Mouse (Mus musculus) skeletal muscle tissue, adult 2 months (tissue): ENCODE results near the gene Apbb1ip.

Experiments
- DNase-seq: peaks from one replicate; pipeline ENCODE4 v3.0.0-alpha.2; 2012; ENCODE audit warnings: low read depth, low spot score

Apbb1ip gene

DNA sequence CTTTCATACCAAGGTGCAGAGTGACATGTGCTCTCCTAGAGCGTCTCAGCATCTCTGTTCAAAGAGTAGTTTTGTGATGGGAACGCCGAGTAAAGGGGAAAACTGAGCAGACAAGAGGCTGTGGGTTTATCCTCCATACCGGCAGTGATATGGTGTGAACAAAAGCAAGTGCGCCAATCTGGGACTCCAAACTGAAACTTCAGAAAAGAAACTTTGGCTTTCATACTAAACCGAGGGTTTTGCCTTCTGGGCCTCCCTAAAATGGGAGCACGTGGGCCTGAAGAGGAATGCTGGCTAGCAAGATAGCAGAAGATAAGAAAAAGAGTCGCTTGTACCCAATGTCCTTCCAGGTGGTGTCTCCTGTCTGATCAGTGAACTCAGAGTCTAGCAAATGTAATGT lies 1.3 kb downstream of the Apbb1ip start:
- DNase-seq = no peak

DNA sequence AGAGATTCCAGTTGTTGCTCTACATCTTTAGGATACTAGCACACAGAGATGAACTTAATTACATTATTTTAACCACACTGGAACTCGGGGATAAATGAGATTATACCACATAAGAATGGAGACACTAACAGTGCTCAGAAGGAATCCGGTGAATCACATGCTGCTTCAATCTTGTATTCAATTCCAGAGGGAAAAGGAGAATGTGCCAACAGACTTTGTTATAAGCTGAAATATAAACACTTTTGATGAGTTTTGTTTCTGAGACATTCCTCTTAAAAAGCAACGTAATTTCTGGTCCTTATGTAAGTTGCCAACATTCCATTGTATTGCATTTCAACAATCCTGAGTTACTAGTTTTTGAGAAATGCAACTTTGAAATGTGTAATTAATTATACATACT lies 1.8 kb downstream of the Apbb1ip start:
- DNase-seq = no peak

DNA sequence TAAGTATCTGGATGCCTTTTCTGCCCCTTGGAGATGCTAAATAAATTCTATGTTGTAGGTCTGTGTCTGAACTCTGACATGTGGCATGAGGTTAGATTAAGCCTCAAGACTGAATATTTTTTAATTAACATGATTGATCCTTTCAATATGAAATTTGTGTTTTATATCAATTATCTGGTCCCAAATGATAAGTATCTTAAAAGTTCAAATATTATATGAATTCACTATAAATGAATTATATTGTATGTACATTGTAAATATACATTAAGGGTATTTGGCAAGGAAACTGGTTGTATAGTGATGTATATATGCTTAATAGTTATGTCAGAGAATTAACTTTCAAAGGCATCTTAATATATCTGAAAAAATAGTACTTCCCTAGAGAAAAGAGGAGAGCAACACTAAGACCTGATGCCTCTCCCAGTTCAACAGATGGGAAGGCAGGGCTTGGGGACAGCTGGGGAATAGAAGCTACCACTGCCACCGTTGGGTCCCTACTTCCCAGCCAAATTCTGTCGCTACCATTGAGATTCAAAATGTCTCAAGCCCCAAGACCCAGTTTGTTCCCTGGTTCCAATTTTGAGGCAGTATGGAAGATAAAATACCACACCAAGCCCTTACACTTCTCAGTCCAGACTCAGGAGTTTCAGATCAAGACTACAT lies 2.8 kb downstream of the Apbb1ip start:
- DNase-seq = no peak

DNA sequence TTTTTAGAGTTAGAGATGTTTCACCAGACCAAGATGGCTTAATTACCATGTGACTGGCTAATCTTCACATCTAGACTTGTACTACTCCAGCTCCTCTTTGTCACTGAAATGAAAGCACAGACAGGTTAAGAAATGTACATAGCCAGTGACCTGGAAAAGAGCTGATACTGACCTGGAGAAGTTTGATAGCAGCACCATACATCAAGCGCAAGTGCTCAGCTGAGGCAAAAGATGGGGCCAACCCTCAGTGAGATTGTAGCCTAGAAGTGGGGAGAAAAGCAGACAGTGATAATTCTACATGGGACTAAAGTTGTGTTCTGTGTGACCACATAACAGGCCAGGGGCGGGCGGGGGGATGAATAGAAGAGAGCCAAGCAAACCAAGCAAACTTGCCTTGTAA lies 3.9 kb downstream of the Apbb1ip start:
- DNase-seq = no peak

DNA sequence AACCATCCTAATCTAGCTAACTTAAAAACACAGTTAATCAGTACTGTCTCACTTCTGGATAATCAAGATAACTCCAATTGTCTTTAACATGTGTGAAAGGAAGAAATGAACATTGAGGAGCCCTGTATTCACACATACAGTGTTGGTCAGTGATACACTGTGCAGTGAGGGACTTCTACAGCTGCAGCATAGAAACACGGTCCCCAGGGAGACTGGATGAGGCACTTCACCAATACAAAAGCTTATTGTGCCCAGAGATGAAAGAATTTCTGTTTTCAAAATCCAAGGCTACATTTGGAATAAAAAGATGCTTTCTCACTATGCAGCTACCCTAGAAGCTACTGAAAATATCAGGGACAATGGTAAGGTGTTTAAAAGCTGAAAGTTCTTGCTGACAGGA lies 7.0 kb downstream of the Apbb1ip start:
- DNase-seq = no peak

DNA sequence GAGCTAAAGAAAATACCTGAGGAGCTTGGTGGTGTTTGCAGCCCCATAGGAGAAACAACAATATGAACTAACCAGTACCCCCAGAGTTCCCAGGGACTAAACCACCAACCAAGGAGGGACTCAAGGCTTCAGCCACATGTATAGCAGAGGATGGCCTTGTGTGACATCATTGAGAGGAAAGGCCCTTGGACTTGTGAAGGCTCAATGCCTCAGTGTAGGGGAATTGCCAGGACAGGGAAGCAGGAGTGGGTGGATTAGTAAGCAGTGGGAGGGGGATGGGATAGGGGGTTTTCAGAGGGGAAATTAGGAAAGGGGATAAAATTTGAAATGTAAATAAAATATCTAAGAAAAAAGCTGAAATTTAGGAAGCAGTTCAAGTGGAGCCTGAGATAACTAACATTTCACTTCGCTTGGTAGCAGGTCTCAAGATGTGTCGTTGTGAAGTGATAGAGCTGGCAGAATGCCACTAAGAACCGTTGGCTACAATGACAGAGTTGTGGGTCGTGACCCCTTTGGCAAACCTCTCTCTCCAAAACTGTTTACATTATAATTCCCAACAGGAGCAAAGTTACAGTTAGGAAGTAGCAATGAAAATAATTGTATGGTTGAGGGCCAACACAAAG lies 7.6 kb downstream of the Apbb1ip start:
- no peak for DNase-seq

DNA sequence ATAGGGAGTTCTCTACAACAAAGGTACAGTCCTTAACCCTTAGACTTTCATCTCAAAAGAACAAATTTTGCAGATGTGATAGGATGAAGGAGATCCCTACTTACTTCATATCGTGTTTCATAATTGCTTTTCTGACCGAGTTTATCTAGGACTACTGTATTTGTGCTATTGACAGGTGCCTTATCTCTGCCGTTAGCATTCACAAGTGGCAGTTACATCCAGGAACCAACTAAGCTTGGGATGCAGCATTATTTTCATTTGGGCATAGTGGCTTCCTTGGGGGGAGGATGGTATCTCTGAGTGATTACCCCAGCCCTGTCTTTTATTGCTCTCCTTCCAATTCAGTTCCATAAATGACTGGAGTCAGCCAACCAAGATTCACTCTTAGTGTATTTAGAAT lies 8.2 kb downstream of the Apbb1ip start:
- DNase-seq = no peak

DNA sequence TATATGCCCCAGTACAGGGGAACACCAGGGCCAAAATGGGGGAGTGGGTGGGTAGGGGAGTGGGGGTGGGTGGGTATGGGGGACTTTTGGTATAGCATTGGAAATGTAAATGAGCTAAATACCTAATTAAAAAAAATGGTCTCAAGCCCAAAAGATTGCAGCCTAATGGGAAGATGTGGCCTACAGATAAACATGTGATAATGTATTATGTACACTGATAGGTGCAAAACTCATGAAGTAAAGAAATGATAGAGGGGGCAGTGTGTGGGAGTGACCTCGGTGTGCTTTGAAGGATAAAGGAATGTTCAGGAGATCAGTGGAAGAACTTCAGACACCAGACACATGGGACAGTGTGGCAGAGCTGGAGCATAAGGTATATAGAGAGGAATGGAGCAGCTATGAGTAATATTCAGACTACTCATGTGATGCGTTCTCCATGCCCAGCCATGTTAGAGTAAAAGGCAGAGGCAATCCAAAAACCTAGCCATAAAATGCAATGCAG lies 9.3 kb downstream of the Apbb1ip start:
- no peak for DNase-seq

DNA sequence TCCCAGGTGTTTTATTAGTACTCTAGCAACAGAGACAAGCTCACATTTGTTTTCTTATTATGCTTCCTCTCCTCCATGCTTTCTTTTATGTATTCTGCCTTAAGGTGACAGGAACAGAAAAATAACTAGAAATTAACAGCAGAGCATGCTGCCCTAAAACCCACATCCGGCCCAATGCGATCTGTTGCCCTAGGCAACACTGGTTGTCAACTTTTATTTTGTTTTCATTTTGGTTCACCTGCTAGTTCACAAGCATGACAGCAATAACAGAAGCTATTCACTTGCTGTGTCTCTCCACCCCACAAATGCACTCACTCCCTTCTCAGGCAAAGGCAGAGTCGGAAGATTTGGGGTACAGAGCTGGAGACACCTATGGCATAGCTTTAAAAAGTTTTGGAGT lies 10.3 kb downstream of the Apbb1ip start:
- DNase-seq = no peak

DNA sequence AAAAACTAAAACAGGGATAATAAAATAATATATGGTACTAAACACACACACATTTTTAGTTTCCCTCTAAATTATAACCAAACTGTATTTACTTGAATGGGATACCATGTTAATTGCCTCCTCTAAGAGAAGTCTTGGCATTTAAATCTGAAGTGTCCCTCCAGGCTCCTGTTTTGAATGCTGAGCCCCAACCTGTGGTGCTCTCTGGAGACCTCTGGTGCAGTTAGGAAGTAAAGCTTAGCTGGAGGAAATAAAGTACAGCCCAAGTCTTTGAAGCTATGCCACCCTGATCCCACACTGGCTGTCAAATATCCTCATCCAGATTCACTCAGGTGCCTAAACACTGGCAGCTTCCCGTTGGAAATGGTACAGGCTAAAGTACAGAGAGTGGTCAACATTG lies 10.9 kb downstream of the Apbb1ip start:
- DNase-seq = no peak

DNA sequence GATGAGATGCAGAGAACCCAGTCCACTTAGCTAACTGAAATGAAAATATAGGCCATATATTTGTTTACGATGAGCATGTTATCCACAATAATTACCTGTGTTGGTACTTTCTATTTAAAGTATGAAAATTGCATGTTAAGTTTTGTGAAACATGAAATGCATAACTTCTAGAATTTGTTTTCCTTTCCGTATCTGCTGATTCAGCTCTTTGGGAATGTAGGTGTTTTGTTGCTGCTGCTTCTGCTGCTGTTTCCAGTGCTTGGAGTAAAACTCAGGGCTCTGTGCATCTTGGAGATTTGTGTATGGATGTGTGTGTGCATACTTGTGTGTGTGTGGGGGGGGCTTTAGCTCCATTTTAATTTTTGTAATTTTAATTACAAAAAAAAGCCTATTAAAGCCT lies 14.8 kb downstream of the Apbb1ip start:
- DNase-seq = no peak

DNA sequence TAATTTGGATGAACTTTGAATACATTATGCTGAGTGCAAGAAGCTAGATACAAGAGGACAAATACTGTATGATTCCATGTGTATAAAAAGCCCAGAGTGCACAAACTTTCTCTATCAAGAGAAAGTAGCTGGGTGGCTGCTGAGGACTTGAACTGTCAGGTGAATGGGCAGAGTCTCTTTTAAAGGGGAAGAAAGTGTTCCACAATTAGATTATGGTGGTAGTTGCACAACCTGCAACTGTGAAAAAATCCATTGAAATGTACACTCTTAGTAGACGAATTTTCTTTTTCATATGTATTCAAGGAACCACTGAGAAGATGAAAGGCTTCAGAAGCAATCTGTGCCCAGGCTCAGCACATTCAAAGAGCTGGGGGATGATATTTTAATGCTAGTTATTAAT lies 15.7 kb downstream of the Apbb1ip start:
- DNase-seq = no peak

DNA sequence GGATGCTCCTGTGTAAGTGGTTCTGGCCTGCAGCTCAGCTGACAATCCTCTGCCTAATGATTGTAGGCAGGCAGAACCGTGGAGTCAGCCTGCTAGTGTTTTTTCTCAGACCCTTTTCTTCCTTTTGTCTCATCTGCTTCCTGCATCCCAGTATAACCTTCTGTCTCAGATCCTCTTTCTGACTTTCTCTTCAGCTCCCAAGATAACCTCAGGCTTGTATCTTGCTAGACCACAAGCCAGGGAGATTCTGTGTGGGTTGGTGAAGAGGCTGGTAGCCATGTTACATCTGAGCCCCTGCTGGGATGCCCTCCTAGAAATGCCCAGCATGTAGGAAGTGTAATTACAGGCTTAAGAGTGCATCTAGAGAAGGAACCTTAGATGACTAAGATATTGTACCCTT lies 16.5 kb downstream of the Apbb1ip start:
- DNase-seq = no peak

DNA sequence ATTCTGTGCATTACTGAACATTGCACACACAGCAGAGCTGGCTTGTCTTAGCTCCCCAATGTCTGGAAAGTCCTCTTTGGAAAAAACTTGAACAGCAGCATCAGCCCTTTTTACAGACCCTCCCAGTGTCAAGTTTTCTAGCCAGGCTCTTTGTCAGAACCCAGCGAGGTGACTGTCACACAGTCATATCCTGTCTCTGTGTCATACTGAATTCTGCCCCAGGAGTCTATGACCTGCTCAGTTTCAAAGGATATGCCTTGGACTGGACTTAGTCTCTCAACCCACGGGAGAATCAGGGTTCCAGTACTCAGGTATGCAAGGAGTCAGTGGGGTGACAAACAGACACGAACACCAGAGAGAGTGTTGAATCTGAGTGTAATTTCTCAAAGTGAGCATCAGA lies 21.2 kb downstream of the Apbb1ip start:
- DNase-seq = no peak

DNA sequence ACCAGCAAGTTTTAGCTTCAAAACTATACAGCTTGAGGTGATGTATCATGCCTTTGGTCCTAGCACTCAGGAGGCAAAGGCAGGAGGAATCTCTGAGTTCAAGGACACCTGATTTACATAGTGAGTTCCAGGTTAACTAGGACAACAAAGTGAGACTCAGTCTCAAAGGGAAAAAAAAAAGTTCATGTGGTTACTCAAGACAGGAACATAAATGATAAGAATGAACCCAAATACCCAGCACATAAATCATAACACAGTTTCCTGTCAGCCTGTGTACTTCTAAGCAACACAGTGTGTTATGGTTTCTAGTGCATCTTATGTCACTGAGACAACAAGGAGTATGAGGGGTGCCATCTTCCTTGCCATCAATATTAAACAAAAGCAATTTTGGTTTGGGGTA lies 22.6 kb downstream of the Apbb1ip start:
- no peak for DNase-seq

DNA sequence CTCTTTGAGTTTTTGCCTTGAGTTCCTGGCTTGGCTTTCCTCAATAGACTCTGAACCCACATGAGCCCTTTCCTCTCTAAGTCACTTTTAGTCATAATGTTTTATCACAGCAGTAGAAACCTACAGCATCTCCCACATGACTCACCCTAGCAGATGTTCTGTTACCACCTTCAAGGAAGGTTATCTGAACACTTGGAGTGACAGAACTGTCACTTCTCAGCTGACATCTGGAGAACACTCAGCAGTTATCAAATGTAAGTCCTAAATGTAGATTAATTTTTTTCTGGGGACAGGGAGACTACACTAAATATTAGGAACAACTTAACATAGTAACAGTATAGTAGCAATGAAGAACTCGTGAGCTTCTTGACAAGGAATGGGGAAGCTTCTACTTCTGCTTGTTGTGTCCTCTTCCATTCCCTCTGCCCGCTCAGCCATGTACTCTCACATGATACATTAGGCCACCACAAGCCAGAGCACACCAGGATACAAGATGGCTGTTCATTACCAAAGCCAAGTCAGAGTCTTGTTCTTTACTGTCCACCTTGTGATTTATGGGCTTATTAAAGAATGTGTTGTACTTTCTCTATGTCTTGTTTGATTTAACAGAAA lies 25.6 kb downstream of the Apbb1ip start:
- DNase-seq = no peak

DNA sequence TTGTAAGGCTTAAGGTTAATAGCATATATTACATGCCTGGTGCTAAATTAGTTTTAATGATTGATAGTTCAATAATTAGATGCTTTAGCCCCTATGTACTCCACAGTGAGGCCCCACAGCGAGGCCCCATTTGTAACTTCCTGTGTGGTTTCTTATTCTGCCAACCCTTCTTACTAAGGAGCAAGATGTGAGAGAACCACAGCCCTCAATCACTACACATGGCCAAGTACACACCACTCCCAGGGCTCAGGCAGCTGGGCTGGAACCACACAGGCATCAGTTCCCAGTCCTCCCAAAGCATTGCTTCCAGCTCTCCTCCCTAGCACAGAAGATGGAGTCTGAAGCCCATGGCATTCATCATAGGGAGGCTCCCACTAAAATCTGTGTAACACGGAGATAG lies 31.7 kb downstream of the Apbb1ip start:
- peak; percentile 20 for DNase-seq

DNA sequence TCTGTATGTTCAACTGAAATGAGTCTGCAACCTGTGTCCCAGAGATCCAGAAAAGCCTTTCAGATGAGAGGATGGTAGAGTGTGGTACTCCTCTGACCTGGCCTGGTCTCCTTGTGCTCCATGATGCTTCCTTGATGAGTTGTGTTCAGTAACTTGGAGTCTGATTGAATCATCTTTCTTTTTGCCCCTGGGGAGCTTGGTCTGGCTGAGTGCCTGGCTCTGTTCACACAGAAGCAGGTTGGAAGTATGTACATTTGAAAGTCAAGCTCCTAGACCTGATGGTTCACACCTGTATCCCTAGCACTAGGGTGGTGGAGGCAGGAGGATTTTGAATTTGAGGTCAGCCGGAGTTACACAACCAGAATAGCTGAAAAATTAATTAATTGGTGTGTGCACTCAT lies 32.7 kb downstream of the Apbb1ip start:
- no peak for DNase-seq

DNA sequence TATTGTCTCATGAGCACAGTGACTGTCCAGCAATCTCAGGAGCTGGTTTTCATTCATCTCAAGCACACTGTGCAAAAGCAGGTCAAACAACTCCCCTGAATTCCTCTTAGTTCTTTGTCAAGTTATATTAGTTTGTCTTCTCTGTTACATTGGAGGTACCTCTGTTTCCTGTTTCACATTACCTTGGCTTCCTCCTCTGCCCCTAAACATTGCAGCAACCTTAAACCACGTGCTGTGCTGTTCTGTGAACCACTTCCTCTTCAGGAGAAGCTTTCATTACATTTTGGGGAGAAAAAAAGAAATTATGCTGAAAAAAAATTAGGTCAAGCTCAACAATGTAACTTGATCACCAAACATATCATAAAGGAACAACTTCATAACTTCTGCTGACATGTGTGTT lies 33.4 kb downstream of the Apbb1ip start:
- DNase-seq = peak; percentile 11

DNA sequence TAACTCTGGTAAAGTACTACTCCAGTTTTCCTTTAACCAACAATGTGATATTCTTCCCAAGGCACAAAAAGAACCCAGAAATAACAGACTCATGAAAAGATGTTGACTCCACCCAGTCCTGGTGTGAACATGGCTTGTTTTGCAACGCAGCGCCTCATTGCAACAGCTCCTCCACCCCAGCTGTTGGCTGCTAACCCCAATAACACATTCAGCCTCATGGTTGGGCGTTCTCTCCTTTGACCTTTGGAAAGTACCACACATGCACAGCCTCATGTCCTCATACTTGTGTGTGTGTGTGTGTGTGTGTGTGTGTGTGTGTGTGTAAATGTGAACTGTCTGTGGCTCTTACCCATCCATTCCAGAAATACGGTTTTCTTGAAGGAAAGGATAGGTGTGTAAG lies 37.0 kb downstream of the Apbb1ip start:
- peak; percentile 80 for DNase-seq

DNA sequence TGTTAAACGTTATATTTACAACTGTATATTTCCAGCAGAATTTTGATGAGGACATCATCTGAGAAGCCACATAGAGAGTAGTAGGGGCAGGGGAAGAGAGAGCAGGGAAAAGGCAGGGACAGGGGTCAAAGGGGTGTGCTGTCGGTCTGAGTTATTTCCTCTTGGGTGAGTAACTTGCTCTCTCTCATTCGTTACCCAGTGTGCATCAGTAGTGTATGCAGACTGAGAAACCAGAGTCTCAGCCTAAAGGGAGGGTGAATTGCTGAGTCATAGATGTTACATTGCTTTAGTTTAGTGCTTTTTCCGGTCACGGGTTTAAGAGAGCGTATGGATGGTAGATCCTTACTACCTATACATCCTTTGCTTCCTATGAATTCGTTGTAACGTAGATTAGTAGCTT lies 37.6 kb downstream of the Apbb1ip start:
- peak; percentile 4 for DNase-seq

DNA sequence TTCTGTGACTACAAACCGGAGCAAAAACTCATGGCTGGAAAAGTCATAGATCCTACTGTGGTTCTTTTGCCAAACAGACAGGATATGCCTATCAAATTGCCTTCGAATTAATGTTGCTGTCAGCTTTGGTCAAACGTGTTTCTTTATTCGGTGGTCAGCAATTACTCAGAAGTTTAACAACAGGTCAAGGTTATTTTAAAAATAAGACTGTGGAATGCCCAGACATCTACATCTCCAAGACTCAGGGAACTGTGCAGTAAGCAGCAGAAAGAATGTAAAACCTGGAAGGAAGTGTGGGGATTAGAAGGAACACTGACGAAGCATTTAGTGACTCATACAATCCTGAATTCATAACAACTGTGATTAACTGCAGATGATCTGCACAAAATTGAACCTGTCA lies 40.0 kb downstream of the Apbb1ip start:
- DNase-seq = peak; percentile 5

DNA sequence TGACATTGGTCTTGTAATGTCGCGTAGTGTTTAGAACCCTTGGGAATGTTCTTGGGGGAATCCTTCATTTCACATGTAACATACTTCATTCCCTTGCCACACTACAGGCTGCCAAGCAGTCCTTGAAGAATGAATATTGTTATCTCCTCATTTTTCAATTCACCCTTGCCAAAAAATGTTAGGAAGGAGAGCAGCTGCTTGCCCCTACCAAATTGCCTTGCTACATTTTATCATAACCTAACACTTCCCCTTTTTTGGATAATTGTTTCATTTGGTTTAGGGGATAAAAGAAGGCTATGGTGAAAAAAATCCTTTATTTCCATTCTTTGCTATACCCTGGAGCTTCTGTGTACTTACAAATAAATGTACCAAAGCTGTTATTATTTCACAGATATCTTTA lies 41.8 kb downstream of the Apbb1ip start:
- no peak for DNase-seq
